Mouse (Mus musculus) kidney, postnatal 4 days (tissue): Measurements from ENCODE around the gene Rpl27.
A peak's percentile ranks its signal among the peaks of the same experiment; 100 is the strongest.
"Not testable (repeated sequence)": the region's sequence is repeated elsewhere in the genome, so short reads cannot be mapped to it uniquely, and the experiment has no call there.

ENCODE experiments used
- DNase-seq, 2 experiments: peaks; one replicate each; pipeline ENCODE4 v3.0.0; 2021; ENCODE audit warnings: mixed read lengths in 2 of 2

The Rpl27 gene

GRCm38 (mm10) chr11:101468731-101469130 lies 26.6 kb downstream of the Rpl27 start:
- no peak for DNase-seq

- DNase-seq = no peak
Observed at GRCm38 (mm10) chr11:101469155-101469554, 27.1 kb downstream of the Rpl27 start.

- no peak for DNase-seq
Observed at GRCm38 (mm10) chr11:101470206-101470605, 28.1 kb downstream of the Rpl27 start.

- DNase-seq = no peak
Observed at GRCm38 (mm10) chr11:101471926-101472325, 29.8 kb downstream of the Rpl27 start.

- peak in 1 of 2 experiments; percentile 37 for DNase-seq
Observed at GRCm38 (mm10) chr11:101472336-101472735, 30.2 kb downstream of the Rpl27 start.

GRCm38 (mm10) chr11:101473686-101474085 lies 31.6 kb downstream of the Rpl27 start:
- DNase-seq = not testable (repeated sequence)

GRCm38 (mm10) chr11:101474298-101474697 lies 32.2 kb downstream of the Rpl27 start:
- DNase-seq = no peak

- not testable (repeated sequence) for DNase-seq
Observed at GRCm38 (mm10) chr11:101476361-101476760, 34.3 kb downstream of the Rpl27 start.

- DNase-seq = no peak
Observed at GRCm38 (mm10) chr11:101477194-101477551, 35.1 kb downstream of the Rpl27 start.

GRCm38 (mm10) chr11:101477552-101478211 lies 35.6 kb downstream of the Rpl27 start:
- DNase-seq = no peak

GRCm38 (mm10) chr11:101479171-101479635 lies 37.1 kb downstream of the Rpl27 start:
- peak in 1 of 2 experiments; percentile 24 for DNase-seq

- DNase-seq = no peak
Observed at GRCm38 (mm10) chr11:101480912-101481311, 38.8 kb downstream of the Rpl27 start.

GRCm38 (mm10) chr11:101483804-101484203 lies 41.7 kb downstream of the Rpl27 start:
- no peak for DNase-seq

- no peak for DNase-seq
Observed at GRCm38 (mm10) chr11:101484245-101484644, 42.1 kb downstream of the Rpl27 start.

- no peak for DNase-seq
Observed at GRCm38 (mm10) chr11:101484814-101485213, 42.7 kb downstream of the Rpl27 start.

GRCm38 (mm10) chr11:101485509-101486028 lies 43.5 kb downstream of the Rpl27 start:
- no peak for DNase-seq

- DNase-seq = no peak
Observed at GRCm38 (mm10) chr11:101486126-101486525, 44.0 kb downstream of the Rpl27 start.
